Mouse (Mus musculus) spleen, postnatal 14 days (tissue): Measurements from ENCODE around the gene Card6.

ENCODE experiments used
- DNase-seq, 2 experiments: peaks; one replicate each; pipeline ENCODE4 v3.0.0; 2021 to 2022; ENCODE audit warnings: low spot score in 2 of 2

The Card6 gene

DNA sequence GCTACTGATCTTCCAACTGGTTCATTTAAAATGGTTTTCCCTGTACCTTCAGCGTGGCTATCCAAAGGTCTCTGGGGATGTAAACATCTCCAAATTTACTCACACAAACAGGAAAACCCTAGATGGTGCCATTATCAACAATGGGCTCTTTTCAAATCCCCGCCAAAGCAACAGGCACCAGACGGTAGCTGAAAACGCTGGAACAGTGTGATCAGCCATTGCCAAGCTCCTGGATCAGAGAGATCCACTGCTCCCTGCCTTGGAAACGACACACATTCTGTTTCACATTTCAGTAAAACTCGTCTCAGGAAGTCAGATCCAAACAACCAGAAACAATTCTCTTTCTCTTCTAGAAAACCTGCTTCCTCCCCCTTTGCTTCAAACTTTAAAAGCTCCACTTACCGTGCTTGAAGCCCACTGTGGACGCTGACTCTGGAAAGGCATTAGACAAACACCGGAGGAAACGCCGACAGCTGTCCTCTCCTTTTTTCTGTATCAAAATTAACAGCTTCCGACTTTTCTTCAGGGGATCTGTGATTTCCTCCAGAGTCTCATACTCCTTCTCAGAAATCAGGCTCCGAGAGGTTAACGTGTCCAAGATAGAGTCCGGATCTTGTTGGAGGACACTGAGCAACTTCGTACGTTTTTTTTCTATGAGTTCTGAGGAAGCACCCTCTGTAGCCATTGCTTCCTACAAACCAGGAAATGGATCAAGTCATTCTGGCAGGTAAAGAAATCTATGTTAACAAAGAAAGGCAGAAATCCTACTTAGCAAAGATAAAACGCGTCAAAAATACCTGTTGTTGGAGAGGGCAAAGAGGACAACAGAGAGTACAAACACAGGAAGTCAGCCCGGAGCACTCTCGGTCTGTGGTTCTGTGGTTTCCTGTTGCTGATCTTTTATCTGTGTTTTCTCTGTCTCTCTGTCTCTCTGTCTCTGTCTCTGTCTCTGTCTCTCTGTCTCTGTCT lies at the start of gene Card6:
Gene Card6 (minus strand): TSS at position 854 of the 969 bp plus-strand sequence.
- DNase-seq = peak in 1 of 2 experiments; percentile 19

DNA sequence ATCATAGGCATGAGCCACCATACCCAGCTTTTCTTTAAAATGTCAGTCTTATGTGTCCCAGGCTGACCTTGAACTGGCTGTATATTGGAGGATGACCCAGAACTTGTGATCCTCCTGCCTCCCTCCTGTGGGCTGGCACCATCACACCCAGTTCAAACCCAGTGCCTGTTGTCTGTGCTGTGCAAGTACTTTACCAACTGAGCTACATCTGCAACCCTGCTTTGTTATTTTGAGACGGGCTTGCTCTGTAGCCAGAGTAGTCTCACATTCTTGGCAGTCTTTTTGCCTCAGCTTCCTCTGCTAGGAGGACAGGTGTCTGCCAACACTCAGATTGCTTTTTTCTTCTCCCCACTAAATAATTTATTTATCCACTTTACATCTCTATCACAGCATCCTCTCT lies 49.0 kb upstream of the Card6 start:
- DNase-seq = no peak

DNA sequence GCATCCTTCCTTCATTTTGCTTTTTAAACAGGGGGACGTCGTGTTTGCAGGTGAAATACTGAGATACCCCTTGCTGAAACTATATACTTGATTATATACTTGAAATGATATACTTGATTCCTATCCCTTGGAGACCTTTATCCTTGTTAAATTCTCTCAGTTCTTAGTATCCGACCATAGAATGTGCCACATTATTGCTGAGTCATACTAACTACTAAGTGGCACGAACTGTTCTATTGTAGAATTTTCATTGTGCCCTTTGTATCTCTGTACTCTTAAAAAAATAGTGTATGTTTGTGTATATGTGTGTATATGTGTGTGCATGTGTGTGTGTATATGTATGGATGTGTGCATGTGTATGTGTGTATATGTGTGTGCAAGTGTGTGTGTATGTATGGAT lies 48.0 kb upstream of the Card6 start:
- no peak for DNase-seq

- DNase-seq = no peak
Measured at GRCm38 (mm10) chr15:5155093-5155492, 46.8 kb upstream of the Card6 start.

DNA sequence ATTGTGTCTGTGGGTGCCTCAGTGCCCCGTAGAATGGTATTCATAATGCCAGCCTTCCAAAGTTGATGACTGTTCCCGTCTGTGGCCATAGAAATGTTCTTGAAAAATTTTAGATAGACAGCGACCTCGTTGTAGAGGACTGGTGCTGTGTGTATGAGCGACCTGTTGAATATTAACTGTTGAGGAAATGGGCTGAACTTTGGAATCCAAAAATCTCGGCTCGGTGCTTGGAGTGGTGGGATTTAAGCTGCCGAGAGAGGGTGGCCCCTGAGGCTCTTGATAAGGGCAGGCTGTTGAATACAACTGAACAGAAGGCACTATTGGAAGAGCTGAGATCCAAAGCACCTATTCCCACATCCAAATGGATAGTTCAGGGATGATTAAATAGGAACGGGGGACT lies 46.3 kb upstream of the Card6 start:
- no peak for DNase-seq

GRCm38 (mm10) chr15:5152171-5152570 lies 43.8 kb upstream of the Card6 start:
- no peak for DNase-seq

- DNase-seq = no peak
Measured at GRCm38 (mm10) chr15:5149187-5149586, 40.8 kb upstream of the Card6 start.

- no peak for DNase-seq
Measured at GRCm38 (mm10) chr15:5145196-5145945, 37.0 kb upstream of the Card6 start.

- peak; percentile 57 to 71 for DNase-seq
Measured at GRCm38 (mm10) chr15:5144021-5144778, 35.9 kb upstream of the Card6 start.

DNA sequence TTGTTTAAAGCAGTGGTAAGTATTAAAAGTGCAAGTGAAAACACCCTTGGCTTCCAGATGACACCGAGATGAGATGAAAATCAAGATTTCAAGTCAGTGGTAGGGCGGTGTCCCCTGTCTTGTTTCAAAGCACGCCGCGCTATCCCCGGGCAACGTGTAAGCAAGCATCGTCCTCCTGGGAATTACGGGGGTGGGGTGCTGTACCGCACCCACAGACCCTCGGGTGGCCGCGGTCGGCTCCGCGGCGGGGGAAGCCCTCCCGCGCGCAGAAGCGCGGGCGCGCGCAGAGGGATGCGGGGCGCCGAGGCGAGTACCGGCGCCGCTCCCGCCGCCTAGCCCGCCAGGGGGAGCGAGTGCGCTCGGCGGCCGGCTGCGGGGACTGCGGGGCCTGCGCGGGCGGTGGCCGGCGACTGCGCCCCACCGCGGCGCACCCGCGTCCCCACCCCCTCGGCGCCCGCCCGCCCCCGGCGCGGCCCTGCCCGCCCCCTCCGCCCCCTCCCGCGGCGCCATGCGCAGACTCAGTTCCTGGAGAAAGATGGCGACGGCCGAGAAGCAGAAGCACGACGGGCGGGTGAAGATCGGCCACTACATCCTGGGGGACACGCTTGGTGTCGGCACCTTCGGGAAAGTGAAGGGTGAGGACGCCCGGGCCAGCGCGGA lies 35.2 kb upstream of the Card6 start, which contains the start of gene Prkaa1:
Gene Prkaa1 (plus strand): TSS at position 501 of the 660 bp plus-strand sequence.
- peak; percentile 39 to 64 for DNase-seq

DNA sequence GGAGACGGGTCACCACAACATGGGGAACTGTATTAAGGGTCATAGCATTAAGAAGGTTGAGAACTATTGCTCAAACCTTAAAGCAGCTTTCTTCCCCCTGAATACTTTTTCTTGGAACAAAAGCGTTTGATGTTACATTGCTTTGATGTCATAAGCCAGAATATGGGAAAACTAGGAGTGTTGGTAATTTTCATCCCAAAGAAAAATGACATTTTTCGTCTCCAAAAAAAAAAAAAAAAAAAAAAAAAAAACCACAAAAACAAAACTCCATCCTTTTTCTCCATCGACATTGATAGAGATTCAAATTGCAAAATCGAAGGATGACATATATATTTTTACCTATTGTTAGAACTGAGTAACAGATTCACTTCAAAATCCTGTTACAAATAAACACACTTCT lies 34.4 kb upstream of the Card6 start:
- DNase-seq = no peak

DNA sequence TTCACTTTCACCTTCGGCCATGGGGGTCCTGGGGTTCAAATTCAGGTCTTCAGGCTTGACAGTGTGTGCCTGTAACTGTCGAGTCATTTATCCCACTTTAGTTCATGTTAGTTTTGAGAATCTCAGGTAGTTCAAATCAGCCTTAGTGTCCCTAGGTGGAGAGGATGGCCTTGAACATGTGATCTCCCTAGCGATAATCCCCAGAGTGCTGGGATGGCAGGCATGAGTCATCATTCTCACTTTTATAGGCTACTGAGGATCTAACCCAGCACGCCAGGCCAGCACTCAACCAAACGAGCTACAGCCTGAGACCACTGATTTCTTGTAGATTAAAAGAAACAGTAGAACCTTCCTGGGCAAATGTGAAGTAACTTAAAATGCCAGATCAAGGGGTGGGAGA lies 33.7 kb upstream of the Card6 start:
- DNase-seq = no peak

GRCm38 (mm10) chr15:5140357-5140756 lies 32.0 kb upstream of the Card6 start:
- no peak for DNase-seq

- no peak for DNase-seq
Measured at GRCm38 (mm10) chr15:5139863-5140262, 31.5 kb upstream of the Card6 start.

DNA sequence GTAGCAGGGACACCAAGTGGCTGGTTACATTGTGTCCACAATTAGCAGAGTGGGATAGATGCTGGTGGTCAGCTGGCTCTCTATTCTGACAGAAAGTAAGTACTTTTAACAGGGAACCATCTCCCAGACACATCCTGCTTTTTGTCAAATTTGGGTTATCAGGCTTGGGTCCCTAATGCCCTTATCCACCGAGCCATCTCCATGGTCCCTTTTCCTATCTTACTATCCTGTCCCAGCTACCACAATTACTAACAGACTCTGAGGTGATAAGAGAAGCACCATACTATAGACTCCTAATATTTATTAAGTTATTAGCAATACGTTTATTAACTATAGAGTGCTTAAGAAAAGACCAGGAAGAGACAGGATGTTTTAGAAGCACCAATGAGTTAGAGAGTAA lies 31.0 kb upstream of the Card6 start:
- DNase-seq = no peak

DNA sequence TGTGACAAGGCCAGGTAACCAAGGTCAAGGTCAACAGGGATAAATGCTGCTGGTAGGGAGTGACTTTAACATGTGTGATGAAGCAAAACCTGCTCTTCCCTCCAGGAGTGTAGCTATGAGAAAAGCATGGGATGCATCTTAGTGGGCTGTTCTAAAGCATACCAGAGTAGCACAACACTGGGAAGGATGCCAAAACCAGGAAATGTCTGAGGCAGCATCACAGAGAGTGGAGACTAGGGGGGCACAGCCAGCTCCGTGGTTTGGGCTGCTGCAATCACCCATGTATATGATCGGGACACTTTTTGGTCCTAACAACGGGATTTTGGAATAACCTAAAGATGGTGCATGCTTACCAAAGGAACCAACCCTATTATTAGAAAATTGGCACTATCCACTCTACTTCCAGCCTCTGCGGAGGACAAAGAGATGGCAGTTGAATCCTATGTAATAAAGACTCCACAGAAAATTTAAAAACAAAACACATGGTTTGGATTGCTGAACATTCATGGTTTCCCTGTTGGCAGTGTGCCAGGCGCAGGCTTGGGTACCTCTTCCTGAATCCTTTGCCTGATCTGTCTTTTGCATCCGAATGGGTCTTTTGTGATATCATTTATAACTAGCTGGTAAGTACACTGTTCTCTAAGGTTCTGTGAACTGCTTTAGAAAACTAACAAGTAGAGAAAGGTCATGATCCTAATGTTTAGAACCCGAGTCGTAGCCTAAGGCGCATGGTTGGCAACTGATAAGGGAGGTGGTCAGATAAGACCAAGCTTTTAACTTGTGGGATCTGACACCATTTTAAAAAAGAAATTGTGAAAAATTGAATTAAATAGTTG lies 29.9 kb upstream of the Card6 start:
- DNase-seq = no peak

GRCm38 (mm10) chr15:5134945-5135483 lies 26.7 kb upstream of the Card6 start:
- no peak for DNase-seq

DNA sequence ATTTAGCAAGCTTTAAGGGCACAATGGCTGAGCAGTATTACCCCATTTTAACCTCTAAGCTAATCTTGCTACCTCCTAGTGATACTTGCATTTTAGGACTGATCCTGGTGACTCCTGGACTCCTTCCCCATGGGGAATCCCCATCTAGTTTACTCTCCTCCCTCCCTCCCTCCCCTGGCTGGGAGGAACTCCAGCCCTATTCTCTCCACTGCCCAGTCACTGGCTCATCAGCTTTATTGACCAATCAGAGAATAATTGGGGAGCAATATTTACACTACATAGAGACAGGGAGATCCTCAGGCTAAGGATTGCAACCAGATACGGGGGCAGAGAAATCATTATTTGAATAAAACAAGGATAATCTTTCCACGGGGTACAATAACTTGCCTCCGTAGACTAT lies 25.8 kb upstream of the Card6 start:
- no peak for DNase-seq

GRCm38 (mm10) chr15:5133301-5133700 lies 25.0 kb upstream of the Card6 start:
- DNase-seq = no peak
